Mouse (Mus musculus): Measurements from ENCODE around the gene Gm7073. TPM values are rescaled to one million over a fixed set of nuclear protein-coding genes. Genes with fewer than 3 reads are reported as not detected.

Gene Gm7073
- total and polyA plus RNA-seq, 3 experiments = not detected

DNA sequence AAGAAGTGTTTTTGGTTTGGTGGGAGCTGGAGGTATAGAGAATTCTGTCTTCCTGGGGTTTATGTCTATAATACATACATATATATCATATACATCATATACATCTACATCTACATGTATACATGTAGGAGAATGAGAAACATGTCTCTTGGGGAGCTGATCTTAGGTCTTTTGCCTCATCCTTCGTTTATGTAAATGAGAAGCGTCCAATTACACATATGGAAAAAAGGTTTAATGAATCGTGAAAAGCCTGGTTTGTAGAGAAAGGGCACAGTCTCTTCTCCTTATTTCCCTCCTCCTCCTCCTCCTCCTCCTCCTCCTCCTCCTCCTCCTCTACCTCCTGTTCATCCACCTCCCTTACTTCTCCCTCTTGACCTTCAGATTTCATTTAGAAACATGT lies 6.9 kb upstream of the Gm7073 start:
- WGBS = 50% methylated on average over 3 of the region's 3 CpGs
- H3K9ac ChIP-seq (ENCODE audit: low read depth, low read length) = no peak overlapping the region
- TF ChIP-seq CTCF (IDR thresholded peaks at IDR 0.05) = no peak
- TF ChIP-seq POLR2A (IDR thresholded peaks at IDR 0.05; ENCODE audit: insufficient read depth, low read depth, low read length) = no peak
- TF ChIP-seq EP300 (IDR thresholded peaks at IDR 0.05; ENCODE audit: insufficient read depth, low read depth, low read length) = no peak
- H3K79me2 ChIP-seq (replicated peaks; ENCODE audit: control insufficient read depth, insufficient read depth, low read length) = no peaks in the 10 kb centered on the region
- no peaks in the 10 kb centered on the region for H3K36me3 ChIP-seq (ENCODE audit: control insufficient read depth, insufficient read depth, low read length)
- H3K27me3 ChIP-seq (ENCODE audit: control insufficient read depth, insufficient read depth, low read length) = peaks cover 4% of the 10 kb centered on the region
- DNase-seq = no peak
- H3K27ac ChIP-seq = no peak overlapping the region
- no peaks in the 10 kb centered on the region; the same call in 1 of the 2 replicates for H3K4me1 ChIP-seq (ENCODE audit: control insufficient read depth, insufficient read depth, low read length)
- intact Hi-C loops (cut with DNase I) = no loop called here
- H3K4me3 ChIP-seq = no peak overlapping the region

GRCm38 (mm10) chrX:60545444-60545843 lies 6.4 kb upstream of the Gm7073 start:
- intact Hi-C loops (cut with DNase I) = no loop called here
- no peaks in the 10 kb centered on the region; the same call in 1 of the 2 replicates for H3K4me1 ChIP-seq (ENCODE audit: control insufficient read depth, insufficient read depth, low read length)
- no peak for DNase-seq
- no peak overlapping the region for H3K27ac ChIP-seq
- H3K9ac ChIP-seq (ENCODE audit: low read depth, low read length) = no peak overlapping the region
- H3K36me3 ChIP-seq (ENCODE audit: control insufficient read depth, insufficient read depth, low read length) = no peaks in the 10 kb centered on the region
- 33% methylated on average over 1 of the region's 1 CpGs for WGBS
- H3K4me3 ChIP-seq = no peak overlapping the region
- TF ChIP-seq CTCF (IDR thresholded peaks at IDR 0.05) = no peak
- no peak for TF ChIP-seq POLR2A (IDR thresholded peaks at IDR 0.05; ENCODE audit: insufficient read depth, low read depth, low read length)
- no peak for TF ChIP-seq EP300 (IDR thresholded peaks at IDR 0.05; ENCODE audit: insufficient read depth, low read depth, low read length)
- H3K27me3 ChIP-seq (ENCODE audit: control insufficient read depth, insufficient read depth, low read length) = peaks cover 4% of the 10 kb centered on the region
- no peaks in the 10 kb centered on the region for H3K79me2 ChIP-seq (replicated peaks; ENCODE audit: control insufficient read depth, insufficient read depth, low read length)

DNA sequence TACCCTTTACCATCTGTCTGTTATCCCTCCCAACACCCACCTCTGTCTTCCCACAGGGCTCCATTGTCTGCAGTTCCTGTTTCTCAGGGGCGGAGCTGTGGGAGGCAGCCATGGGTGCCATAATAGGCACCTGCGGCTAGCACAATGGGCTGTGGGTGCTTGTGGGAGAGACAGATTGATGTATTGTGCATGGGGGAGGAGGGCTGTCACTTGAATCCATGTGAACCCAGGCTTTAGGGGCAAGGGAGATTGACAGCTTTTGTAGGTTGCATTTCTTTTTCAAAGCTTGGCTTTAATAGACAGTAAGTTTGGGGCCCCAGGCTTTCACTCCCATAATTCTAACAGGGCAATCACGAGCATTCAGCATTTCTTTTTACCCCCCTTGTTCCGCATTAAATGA lies 5.0 kb upstream of the Gm7073 start:
- no peak for TF ChIP-seq POLR2A (IDR thresholded peaks at IDR 0.05; ENCODE audit: insufficient read depth, low read depth, low read length)
- no peak for TF ChIP-seq CTCF (IDR thresholded peaks at IDR 0.05)
- no peak for TF ChIP-seq EP300 (IDR thresholded peaks at IDR 0.05; ENCODE audit: insufficient read depth, low read depth, low read length)
- Histone ChIP-seq H3K27ac (no peak overlapping the region), H3K36me3 (ENCODE audit: control insufficient read depth, insufficient read depth, low read length) (no peaks in the 10 kb centered on the region), H3K4me1 (ENCODE audit: control insufficient read depth, insufficient read depth, low read length) (no peaks in the 10 kb centered on the region; the same call in 1 of the 2 replicates), H3K27me3 (ENCODE audit: control insufficient read depth, insufficient read depth, low read length) (peaks cover 4% of the 10 kb centered on the region), H3K79me2 (replicated peaks; ENCODE audit: control insufficient read depth, insufficient read depth, low read length) (no peaks in the 10 kb centered on the region), H3K9ac (ENCODE audit: low read depth, low read length) (no peak overlapping the region), H3K4me3 (no peak overlapping the region)
- DNase-seq = no peak
- 49% methylated on average over 4 of the region's 4 CpGs for WGBS
- intact Hi-C loops (cut with DNase I) = no loop called here

GRCm38 (mm10) chrX:60542901-60543300 lies 3.9 kb upstream of the Gm7073 start:
- TF ChIP-seq CTCF (IDR thresholded peaks at IDR 0.05) = no peak
- no peak overlapping the region for H3K27ac ChIP-seq
- H3K9ac ChIP-seq (ENCODE audit: low read depth, low read length) = no peak overlapping the region
- no peaks in the 10 kb centered on the region; the same call in 1 of the 2 replicates for H3K4me1 ChIP-seq (ENCODE audit: control insufficient read depth, insufficient read depth, low read length)
- no peaks in the 10 kb centered on the region for H3K36me3 ChIP-seq (ENCODE audit: control insufficient read depth, insufficient read depth, low read length)
- H3K27me3 ChIP-seq (ENCODE audit: control insufficient read depth, insufficient read depth, low read length) = peaks cover 4% of the 10 kb centered on the region
- H3K79me2 ChIP-seq (replicated peaks; ENCODE audit: control insufficient read depth, insufficient read depth, low read length) = no peaks in the 10 kb centered on the region
- DNase-seq = no peak
- intact Hi-C loops (cut with DNase I) = no loop called here
- 53% methylated on average over 1 of the region's 1 CpGs for WGBS
- no peak overlapping the region for H3K4me3 ChIP-seq

DNA sequence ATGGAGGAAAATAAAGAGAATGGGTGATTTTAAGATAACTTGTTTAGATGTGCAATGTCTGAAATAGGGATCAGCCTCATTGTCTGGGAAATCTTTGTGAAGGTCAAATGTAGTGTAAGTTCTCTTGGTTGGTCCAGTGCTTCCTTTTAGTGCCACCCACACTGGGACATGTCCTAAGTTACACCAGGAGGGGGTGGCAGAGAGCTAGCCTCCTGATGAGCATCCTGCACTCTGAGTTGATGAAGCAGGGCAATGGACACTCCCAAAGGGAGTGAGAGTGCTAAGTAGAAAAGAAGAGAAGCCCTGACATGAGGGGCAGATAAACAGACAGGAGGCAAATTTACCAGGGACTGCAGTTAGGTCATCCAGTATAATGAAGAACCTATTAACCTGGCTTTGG lies 35.1 kb downstream of the Gm7073 start:
- TF ChIP-seq POLR2A (IDR thresholded peaks at IDR 0.05; ENCODE audit: insufficient read depth, low read depth, low read length) (no peak), CTCF (IDR thresholded peaks at IDR 0.05) (peak; percentile 65), EP300 (IDR thresholded peaks at IDR 0.05; ENCODE audit: insufficient read depth, low read depth, low read length) (no peak)
- Histone ChIP-seq H3K9ac (ENCODE audit: low read depth, low read length) (no peak overlapping the region), H3K79me2 (replicated peaks; ENCODE audit: control insufficient read depth, insufficient read depth, low read length) (no peaks in the 10 kb centered on the region), H3K4me1 (ENCODE audit: control insufficient read depth, insufficient read depth, low read length) (no peaks in the 10 kb centered on the region), H3K4me3 (no peak overlapping the region), H3K36me3 (ENCODE audit: control insufficient read depth, insufficient read depth, low read length) (no peaks in the 10 kb centered on the region), H3K27ac (no peak overlapping the region), H3K27me3 (ENCODE audit: control insufficient read depth, insufficient read depth, low read length) (no peaks in the 10 kb centered on the region)
- intact Hi-C loops (cut with DNase I) = loop anchor here (5.0 to 10.0 kb wide), 2 partner anchors 101 to 543 kb away; no protein-coding TSS in a partner anchor
- peak in 1 of 2 experiments; percentile 1 for DNase-seq

GRCm38 (mm10) chrX:60497750-60498149 lies 41.3 kb downstream of the Gm7073 start:
- Histone ChIP-seq H3K9ac (ENCODE audit: low read depth, low read length) (no peak overlapping the region), H3K36me3 (ENCODE audit: control insufficient read depth, insufficient read depth, low read length) (no peaks in the 10 kb centered on the region), H3K79me2 (replicated peaks; ENCODE audit: control insufficient read depth, insufficient read depth, low read length) (no peaks in the 10 kb centered on the region), H3K27ac (no peak overlapping the region), H3K27me3 (ENCODE audit: control insufficient read depth, insufficient read depth, low read length) (no peaks in the 10 kb centered on the region), H3K4me1 (ENCODE audit: control insufficient read depth, insufficient read depth, low read length) (no peaks in the 10 kb centered on the region), H3K4me3 (no peak overlapping the region)
- intact Hi-C loops (cut with DNase I) = no loop called here
- 67% methylated on average over 1 of the region's 1 CpGs for WGBS
- TF ChIP-seq CTCF (IDR thresholded peaks at IDR 0.05) = no peak
- TF ChIP-seq EP300 (IDR thresholded peaks at IDR 0.05; ENCODE audit: insufficient read depth, low read depth, low read length) = no peak
- no peak for TF ChIP-seq POLR2A (IDR thresholded peaks at IDR 0.05; ENCODE audit: insufficient read depth, low read depth, low read length)
- no peak for DNase-seq
